Mouse (Mus musculus) neural tube, embryonic 11.5 days (tissue): ENCODE measurements around the gene Eya4. TPM values are rescaled to one million over a fixed set of nuclear protein-coding genes. Genes with fewer than 3 reads are reported as not detected.

Experiments used
- ATAC-seq: fragments of 200-750 bp; cut with Nextera tagmentation; 2 replicates; pipeline ENCODE4 v1.8.0; 2017; ENCODE audit warnings: moderate number of reproducible peaks, mild to moderate bottlenecking, moderate TSS enrichment, moderate library complexity; ENCODE audit not compliant: insufficient read depth, low FRiP score, low TSS enrichment
- DNase-seq: peaks from one replicate; pipeline ENCODE4 v3.0.0-alpha.2; 2015; ENCODE audit warnings: low spot score
- H3K27ac ChIP-seq: fragments of 300-500 bp; sonication (generic); 2 replicates; pipeline ENCODE4 v1.5.1; 2014; ENCODE audit warnings: low read depth, mild to moderate bottlenecking, low read length
- H3K27me3 ChIP-seq: fragments of 300-500 bp; sonication (generic); 2 replicates; pipeline ENCODE4 v1.6.1; 2014; ENCODE audit warnings: mild to moderate bottlenecking, low read length, mixed read lengths; ENCODE audit not compliant: control insufficient read depth, insufficient read depth
- H3K36me3 ChIP-seq: fragments of 300-500 bp; sonication (generic); 2 replicates; pipeline ENCODE4 v1.6.1; 2014; ENCODE audit warnings: mild to moderate bottlenecking, low read length, moderate library complexity, mixed read lengths; ENCODE audit not compliant: control insufficient read depth, insufficient read depth
- H3K4me1 ChIP-seq: fragments of 300-500 bp; sonication (generic); 2 replicates; pipeline ENCODE4 v1.6.1; 2014; ENCODE audit warnings: low read length, mixed read lengths; ENCODE audit not compliant: control insufficient read depth, insufficient read depth
- H3K4me2 ChIP-seq: fragments of 300-500 bp; sonication (generic); 2 replicates; pipeline ENCODE4 v1.6.1; 2014; ENCODE audit warnings: low read depth, mild to moderate bottlenecking, moderate library complexity
- H3K4me3 ChIP-seq: fragments of 300-500 bp; sonication (generic); 2 replicates; pipeline ENCODE4 v1.5.1; 2014; ENCODE audit warnings: low read depth, low read length
- H3K9ac ChIP-seq: fragments of 300-500 bp; sonication (generic); 2 replicates; pipeline ENCODE4 v1.6.1; 2014; ENCODE audit warnings: mild to moderate bottlenecking, low read length
- H3K9me3 ChIP-seq: fragments of 300-500 bp; sonication (generic); 2 replicates; pipeline ENCODE4 v1.6.1; 2016; ENCODE audit warnings: low read length; ENCODE audit not compliant: control insufficient read depth
- WGBS: fragments of 180-500 bp; shearing (Covaris S2); extraction: QIAGEN DNeasy Blood & Tissue Kit; methylation state at CpG from one replicate; pipeline ENCODE4 v1.1.7; 2014; 5-methylcytosine and 5-hydroxymethylcytosine counted together
- polyA plus RNA-seq: library from polyadenylated mRNA; unstranded; fragments of >200 nt; fragmentation: Nextera tagmentation; extraction: Ambion mirVana; gene quantifications from 2 replicates; pipeline ENCODE4 v1.2.1, GENCODE M21; 2014

The Eya4 gene
- polyA plus RNA-seq, 1 experiment from 2014 or later = 5.0 TPM

DNA sequence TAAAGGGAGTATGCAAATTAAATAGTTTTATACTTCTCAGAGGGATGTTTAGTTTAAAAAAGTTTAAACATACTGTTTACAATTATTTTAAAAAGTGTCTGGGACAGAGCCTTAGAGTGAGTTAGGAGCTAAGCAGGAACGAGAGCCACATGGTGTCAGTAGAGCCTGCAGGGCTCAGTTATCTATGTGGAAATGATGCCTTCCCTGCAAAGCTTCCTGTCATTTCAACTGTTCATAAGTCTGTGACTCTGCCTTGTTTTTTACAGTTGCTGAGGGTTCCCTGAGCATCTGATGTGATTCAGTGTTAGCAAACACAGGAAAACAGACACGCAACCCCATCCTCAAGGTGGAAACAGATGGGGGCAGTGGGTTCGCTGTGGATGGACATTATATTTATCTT is 235.3 kb downstream of the Eya4 start:
- WGBS = 85% methylated on average over 3 of the region's 3 CpGs
- Histone ChIP-seq H3K27ac (no peak overlapping the region), H3K36me3 (no peaks in the 10 kb centered on the region), H3K9ac (no peak overlapping the region), H3K4me1 (no peaks in the 10 kb centered on the region), H3K27me3 (no peaks in the 10 kb centered on the region), H3K4me3 (no peak overlapping the region), H3K9me3 (no peaks in the 10 kb centered on the region), H3K4me2 (no peak overlapping the region)
- ATAC-seq (no peak), DNase-seq (no peak)

DNA sequence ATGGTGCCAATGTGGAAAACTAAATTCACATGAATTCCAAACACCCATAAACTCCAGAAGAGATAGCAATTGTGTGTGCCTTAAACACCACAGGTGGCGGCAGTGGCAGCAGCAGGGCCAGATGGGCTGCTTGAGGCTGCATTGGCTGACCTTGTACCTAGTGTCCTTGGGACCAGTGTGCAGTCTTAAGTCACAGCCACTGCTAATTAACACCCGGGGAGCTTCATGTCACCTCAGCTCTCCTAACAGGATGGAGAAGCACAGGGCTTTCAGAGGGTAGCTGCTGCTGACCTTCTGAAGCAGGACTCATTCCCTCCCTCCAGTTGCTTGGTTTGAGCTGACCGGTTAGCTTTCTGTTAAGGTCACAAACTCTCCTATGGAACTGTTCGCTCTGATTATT is 242.5 kb downstream of the Eya4 start:
- 86% methylated on average over 4 of the region's 4 CpGs for WGBS
- ATAC-seq = no peak
- H3K4me1 ChIP-seq = no peaks in the 10 kb centered on the region

DNA sequence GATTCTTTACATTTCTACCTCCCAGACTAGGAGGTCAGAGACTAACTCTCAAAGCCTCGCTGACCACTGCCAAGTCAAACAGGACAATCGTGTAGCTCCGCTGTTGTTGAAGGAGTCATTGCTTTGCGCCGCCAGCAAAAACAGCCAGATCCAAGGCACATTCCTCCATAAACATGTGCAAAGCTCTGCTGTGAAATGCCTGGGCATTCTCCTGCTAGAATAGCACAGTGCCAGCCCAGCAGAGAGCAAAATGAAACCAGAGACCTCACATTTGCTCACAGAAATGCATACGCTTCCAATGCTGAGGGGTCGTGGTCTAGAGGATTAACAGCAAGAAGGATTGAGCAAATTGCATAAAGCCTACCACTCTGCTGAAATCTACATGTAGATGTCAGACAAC is 258.1 kb downstream of the Eya4 start:
- 86% methylated on average over 7 of the region's 7 CpGs for WGBS
- no peak for DNase-seq

More for the DNA sequence above, 242.5 kb downstream of the Eya4 start:
- no peaks in the 10 kb centered on the region for H3K9me3 ChIP-seq
- no peaks in the 10 kb centered on the region for H3K27me3 ChIP-seq
- no peaks in the 10 kb centered on the region for H3K36me3 ChIP-seq
- H3K9ac ChIP-seq = no peak overlapping the region
- no peak overlapping the region for H3K4me2 ChIP-seq
- H3K27ac ChIP-seq = no peak overlapping the region
- no peak for DNase-seq
- H3K4me3 ChIP-seq = no peak overlapping the region

DNA sequence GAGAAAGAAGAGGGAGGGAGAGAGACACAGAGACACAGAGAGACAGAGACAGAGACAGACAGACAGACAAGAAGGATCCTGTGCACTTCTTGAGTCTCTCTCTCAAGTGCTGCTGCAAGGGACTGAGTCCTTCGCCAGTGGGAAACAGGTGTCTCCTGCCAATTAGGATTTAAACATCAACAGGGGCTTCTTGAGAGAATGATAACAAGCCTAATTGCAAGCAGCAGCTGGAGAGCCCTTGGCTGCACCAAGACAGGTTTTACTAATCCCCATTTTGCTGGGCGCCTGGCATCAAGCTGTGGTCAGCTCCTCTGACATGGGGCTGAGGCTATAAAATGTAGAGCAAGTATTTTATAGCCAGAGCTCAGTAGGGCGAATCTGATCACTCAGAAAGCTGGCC is 259.0 kb downstream of the Eya4 start:
- Histone ChIP-seq H3K27me3 (no peaks in the 10 kb centered on the region), H3K4me2 (no peak overlapping the region), H3K36me3 (no peaks in the 10 kb centered on the region), H3K9ac (no peak overlapping the region), H3K4me3 (no peak overlapping the region), H3K9me3 (no peaks in the 10 kb centered on the region), H3K4me1 (no peaks in the 10 kb centered on the region), H3K27ac (no peak overlapping the region)
- ATAC-seq = no peak
- 48% methylated on average over 3 of the region's 3 CpGs for WGBS
- no peak for DNase-seq

More for the DNA sequence above, 258.1 kb downstream of the Eya4 start:
- no peak for ATAC-seq
- no peaks in the 10 kb centered on the region for H3K9me3 ChIP-seq
- H3K4me3 ChIP-seq = no peak overlapping the region
- no peaks in the 10 kb centered on the region for H3K4me1 ChIP-seq
- no peaks in the 10 kb centered on the region for H3K27me3 ChIP-seq
- H3K9ac ChIP-seq = no peak overlapping the region
- no peak overlapping the region for H3K27ac ChIP-seq
- no peak overlapping the region for H3K4me2 ChIP-seq
- H3K36me3 ChIP-seq = no peaks in the 10 kb centered on the region

DNA sequence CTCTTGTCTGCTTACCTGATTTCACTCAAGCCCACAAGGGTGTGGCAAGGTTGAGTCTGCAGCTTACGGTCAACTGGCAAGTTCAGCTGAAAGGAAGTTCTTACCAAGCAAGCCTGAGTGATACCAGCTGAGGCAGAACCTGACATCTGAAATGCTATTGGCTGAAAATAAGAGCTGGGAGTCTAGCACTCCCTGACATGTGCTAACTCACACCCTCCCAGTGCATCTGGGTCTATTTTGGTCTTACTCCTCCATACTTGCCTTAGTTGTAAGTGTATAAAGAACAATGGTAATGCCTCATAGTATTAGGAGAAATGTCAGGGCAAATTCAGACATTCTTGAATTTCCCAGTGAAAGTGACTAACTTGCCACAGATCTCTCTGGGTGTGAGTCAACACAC is 260.3 kb downstream of the Eya4 start:
- Histone ChIP-seq H3K27me3 (no peaks in the 10 kb centered on the region), H3K27ac (no peak overlapping the region), H3K36me3 (no peaks in the 10 kb centered on the region), H3K9ac (no peak overlapping the region), H3K4me2 (no peak overlapping the region), H3K9me3 (no peaks in the 10 kb centered on the region), H3K4me3 (no peak overlapping the region), H3K4me1 (no peaks in the 10 kb centered on the region)
- ATAC-seq = no peak
- DNase-seq = no peak
- 91% methylated on average over 1 of the region's 1 CpGs for WGBS

DNA sequence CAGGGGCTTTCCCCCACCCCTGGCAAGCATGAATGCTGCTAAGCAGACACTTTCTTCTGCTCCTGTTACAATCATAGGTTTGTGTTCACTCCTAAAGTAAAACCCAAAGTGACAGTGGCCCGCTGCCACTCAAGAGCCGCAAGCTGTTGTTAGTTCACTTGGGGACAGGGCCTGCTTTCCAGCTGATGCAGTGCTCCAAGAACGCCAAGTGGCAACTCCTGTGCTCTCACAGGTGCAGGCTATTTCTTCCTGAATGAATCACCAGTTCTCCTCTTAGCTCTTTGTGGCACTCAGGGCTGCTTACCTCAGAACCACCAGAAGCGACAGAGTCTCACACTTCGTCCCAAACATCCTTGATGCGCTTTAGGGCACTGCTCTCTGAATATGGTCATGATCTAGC is 261.3 kb downstream of the Eya4 start:
- ATAC-seq (no peak), DNase-seq (no peak)
- no peaks in the 10 kb centered on the region for H3K4me1 ChIP-seq
- no peak overlapping the region for H3K9ac ChIP-seq
- 87% methylated on average over 6 of the region's 6 CpGs for WGBS
- H3K27me3 ChIP-seq = no peaks in the 10 kb centered on the region
- no peak overlapping the region for H3K27ac ChIP-seq
- H3K4me3 ChIP-seq = no peak overlapping the region
- no peaks in the 10 kb centered on the region for H3K36me3 ChIP-seq
- no peak overlapping the region for H3K4me2 ChIP-seq
- no peaks in the 10 kb centered on the region for H3K9me3 ChIP-seq

DNA sequence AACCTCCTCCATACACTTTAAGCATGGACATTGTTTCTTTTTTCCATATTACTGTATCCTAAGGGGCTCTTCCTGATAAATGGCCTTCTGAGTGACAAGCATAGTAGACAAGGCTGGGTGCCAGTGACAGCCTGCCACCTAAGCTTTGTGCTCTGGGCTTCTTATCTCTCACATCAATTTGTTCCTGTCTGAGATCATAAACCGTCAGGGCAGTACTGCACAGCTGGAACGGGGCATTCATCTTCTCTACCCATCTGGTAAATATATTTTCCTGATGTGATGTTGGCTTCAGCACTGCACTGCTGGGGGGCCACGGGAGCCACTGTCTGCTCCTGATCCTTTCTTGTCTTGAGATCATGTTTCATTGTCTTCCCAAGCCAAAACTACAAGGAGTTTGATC is 261.8 kb downstream of the Eya4 start:
- Histone ChIP-seq H3K4me3 (no peak overlapping the region), H3K27me3 (no peaks in the 10 kb centered on the region), H3K9me3 (no peaks in the 10 kb centered on the region), H3K9ac (no peak overlapping the region), H3K36me3 (no peaks in the 10 kb centered on the region), H3K4me2 (no peak overlapping the region), H3K27ac (no peak overlapping the region), H3K4me1 (no peaks in the 10 kb centered on the region)
- ATAC-seq (no peak), DNase-seq (no peak)
- 52% methylated on average over 3 of the region's 3 CpGs for WGBS

DNA sequence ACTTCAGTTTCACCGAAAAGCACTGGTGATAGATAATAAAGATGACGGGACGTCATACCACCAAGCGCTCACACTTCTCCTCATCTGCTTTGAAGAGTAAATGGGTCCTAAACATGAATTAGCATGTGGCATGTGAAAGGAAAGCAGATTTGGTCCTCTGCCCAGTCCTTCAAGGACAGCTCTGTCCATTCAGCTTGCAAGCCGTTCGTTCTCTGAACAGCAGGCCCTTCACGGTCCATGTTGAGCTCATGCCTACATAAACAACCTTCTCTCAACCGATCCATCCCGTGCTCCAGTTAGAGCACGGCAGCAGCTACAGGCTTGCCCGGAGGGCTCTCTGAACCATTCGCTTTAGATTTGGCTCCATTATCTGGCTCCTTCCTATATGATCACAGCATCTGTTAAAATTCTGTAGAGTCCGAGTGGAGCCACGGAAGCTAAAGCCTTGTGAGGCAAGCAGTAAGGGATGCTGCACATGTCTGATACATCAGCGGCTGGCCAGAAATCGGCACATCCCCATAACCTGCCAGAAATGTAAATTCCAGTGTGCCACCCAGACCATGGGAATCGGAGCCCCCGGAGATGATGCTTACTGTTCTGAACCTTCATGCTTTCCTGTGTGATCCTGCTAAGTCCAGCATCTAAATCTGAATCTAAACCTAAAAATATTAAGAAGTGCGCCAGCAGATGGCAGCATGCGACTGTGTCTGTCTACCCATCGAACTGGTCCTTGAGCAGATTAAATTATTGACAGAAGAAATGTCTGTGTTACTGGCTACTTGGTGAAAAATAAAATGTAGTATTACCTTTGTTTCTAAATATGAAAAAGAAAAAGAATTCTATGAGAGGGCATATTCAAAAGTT is 264.0 kb downstream of the Eya4 start:
- Histone ChIP-seq H3K9me3 (no peaks in the 10 kb centered on the region), H3K27me3 (no peaks in the 10 kb centered on the region), H3K36me3 (no peaks in the 10 kb centered on the region), H3K27ac (no peak overlapping the region), H3K9ac (no peak overlapping the region), H3K4me3 (no peak overlapping the region), H3K4me1 (no peaks in the 10 kb centered on the region), H3K4me2 (no peak overlapping the region)
- ATAC-seq (peak; percentile 27; the same call in 1 of the 2 replicates), DNase-seq (peak; percentile 74)
- WGBS = 78% methylated on average over 21 of the region's 21 CpGs

DNA sequence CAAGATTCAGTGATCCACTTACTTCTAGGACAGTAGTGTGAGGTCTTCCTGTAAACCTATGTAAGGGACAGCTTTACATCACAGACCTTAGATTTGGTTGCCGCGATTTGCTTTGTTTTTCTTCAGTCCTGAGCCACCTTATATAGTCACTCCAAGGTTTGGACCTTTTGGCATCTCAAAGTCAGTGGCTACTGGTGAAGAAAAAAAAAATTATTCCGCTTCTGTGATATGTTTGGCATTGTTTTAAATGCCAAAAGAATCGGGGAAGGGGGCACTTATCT is 269.1 kb downstream of the Eya4 start:
- 37% methylated on average over 4 of the region's 4 CpGs for WGBS
- no peak overlapping the region for H3K9ac ChIP-seq
- ATAC-seq = no peak

More for the DNA sequence above, 269.1 kb downstream of the Eya4 start:
- no peak overlapping the region for H3K4me2 ChIP-seq
- no peaks in the 10 kb centered on the region for H3K9me3 ChIP-seq
- H3K27me3 ChIP-seq = no peaks in the 10 kb centered on the region
- no peak overlapping the region for H3K4me3 ChIP-seq
- DNase-seq = no peak
- H3K27ac ChIP-seq = no peak overlapping the region
- no peaks in the 10 kb centered on the region for H3K4me1 ChIP-seq
- H3K36me3 ChIP-seq = no peaks in the 10 kb centered on the region
